Mouse (Mus musculus) B cell, adult 67 days (primary cell): ENCODE data around the gene Mrps6. TPM values are rescaled to one million over a fixed set of nuclear protein-coding genes. Genes with fewer than 3 reads are reported as not detected.

ENCODE experiments used
- total RNA-seq, 2 experiments: library from RNA; stranded (reverse); gene quantifications; 4 replicates each; pipeline ENCODE4 v1.2.4; 2023

Mrps6 gene
- 10 to 100 TPM in 1 of 2 experiments, 1 to 10 TPM in 1; 8.9 to 16.0 TPM for total RNA-seq

DNA sequence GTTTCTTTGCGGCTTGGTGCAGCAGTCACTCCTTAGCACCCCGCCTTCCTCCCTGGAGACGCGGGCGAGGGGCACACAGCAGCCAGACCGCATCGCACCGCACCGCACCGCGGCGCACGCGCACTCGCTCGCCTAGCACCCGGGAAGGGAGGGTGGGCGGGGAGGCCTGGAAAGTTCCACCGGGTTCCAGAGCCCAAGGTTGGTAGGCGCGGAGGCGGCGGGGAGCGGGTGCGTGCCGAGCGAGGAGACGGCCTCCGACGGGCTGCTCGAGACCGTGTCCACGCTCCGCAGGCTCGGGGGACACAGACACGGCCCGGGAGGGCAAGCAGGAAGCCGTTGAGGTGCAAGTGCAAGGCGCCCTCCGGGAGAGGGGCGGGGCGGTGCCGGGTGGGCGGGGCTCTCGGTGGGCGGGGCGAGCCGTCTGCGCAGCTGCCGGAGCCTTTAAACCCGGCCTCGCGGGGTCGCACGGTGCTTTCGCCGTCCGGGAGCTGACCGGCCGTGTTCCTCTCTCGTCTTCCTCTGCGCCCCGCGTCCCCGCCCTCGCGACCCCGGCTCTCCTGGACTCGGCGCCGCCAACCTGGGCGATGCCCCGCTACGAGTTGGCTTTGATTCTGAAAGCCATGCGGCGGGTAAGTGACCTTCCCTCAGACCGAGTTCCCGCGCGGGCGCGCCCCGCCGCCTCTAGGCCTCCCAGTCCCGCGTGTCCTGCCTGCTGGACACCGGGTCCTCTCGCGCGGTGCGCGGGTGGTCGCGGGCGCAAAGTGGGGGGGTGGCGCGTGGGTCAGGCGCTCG, at the start of gene Mrps6, which contains the start of the genes Gm49711 and Slc5a3:
TSS of gene Mrps6 (plus strand) at position 419 of the 792 bp plus-strand sequence.
TSS of gene Gm49711 (plus strand) at position 465 of the 792 bp plus-strand sequence.
TSS of gene Slc5a3 (plus strand) at position 471 of the 792 bp plus-strand sequence.

Other genes starting within 250 kb of the Mrps6 start
- not detected for gene Gm49711, start within 50 bp of the Mrps6 start, total RNA-seq
- gene Slc5a3, start 52 bp downstream of the Mrps6 start, total RNA-seq: 1 to 10 TPM; 4.6 to 8.1 TPM
- not detected for gene Kcne2, start 234.1 kb downstream of the Mrps6 start, total RNA-seq
- 10 to 100 TPM; 26.1 to 30.3 TPM for gene Smim11, start 243.0 kb downstream of the Mrps6 start, total RNA-seq